Mouse (Mus musculus) cerebellum, adult 11-12 months (tissue): ENCODE measurements around the gene Htr3b.
A peak's percentile ranks its signal among the peaks of the same experiment; 100 is the strongest.

Source experiments
- DNase-seq: peaks from one replicate; pipeline ENCODE4 v3.0.0; 2022

Gene Htr3b

DNA sequence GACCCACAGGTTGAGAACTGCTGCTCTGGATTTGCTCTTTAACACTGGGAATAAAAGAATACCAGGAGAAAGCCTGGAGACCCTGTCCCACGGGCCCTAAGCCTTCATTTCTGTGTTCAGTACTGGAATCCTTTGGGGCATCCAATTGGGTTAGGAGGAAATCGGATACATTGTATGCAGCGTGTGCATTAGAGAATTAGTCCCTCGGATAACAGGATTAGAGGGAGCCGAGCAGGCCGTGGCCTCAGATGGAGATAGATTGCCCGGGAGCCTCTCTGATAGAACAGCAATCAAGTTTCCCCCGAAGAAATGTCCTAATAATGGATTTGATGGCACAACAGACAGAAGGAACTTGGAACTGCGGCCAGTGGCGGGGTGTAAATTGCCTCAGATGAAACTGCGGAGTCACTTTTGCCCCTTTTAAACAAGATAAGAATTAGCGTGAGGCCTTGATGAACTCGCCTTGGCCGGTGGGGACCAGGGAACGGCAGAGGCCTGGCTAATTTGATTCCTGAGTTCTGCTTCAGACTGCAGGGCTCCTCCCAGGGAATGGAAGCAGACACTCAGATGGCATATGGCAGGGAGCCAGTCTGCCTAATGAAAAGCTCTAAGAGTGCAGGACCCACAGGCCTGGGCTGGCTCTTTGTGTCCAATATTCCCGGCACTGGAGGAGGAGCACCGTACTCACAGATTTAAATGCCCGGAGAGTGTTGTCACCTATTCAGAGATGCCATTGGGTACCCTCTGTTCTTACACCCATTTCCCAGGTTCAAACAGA, 48.6 kb downstream of the Htr3b start:
- no peak for DNase-seq

DNA sequence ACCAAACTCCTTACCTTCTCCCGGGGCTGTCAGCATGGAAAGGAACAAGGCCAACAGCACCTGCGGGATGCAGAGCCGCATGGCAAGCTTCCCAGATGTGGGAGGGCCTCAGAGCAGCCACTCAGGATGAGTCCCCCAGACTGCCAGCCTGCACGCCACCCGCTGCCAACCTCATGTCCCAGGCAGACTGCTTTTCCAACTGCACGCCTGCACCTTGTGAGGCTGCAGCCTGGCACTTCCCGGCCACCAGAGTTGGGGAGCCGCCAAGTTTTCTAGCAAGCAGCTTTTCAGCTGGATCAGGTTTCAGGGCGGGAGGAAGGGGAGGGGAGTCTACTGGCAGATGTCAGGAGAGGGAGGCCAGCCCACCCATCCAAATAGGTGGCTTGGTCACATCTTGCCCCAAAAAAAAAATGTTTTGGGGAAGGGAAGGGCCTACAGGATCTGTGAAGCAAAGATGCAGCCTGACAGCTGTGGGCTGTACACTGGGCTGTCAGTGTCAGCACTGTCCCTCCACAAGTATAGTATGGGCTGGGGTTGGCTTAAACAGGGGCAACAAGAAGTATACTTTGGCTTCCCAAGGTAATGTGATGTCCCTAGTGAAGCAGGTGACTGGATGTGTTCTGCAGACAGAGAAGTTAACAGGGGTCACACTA, 53.8 kb downstream of the Htr3b start, which contains the start of gene Htr3a:
Htr3a (minus strand) TSS at position 215 of the 653 bp plus-strand sequence.
- DNase-seq: peak; percentile 83

DNA sequence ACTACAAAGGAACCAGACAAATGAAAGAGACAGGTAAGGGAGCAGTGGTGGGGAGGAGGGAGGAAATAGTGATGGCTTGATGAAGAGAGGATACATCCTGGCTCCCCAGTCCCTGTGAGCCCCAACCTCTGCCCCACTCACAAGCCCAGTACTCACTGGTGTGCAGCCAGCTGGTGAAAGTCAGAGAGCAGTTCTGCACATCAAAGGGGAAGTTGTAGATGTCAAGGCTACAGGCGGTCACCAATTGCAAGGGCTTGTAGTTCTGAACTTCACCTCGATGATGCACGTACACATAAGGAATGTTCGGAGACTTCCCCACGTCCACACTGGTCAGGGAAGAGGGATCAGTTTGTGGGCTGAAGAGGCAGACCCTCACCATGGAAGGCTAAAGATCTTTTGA, 60.4 kb downstream of the Htr3b start:
- no peak for DNase-seq

DNA sequence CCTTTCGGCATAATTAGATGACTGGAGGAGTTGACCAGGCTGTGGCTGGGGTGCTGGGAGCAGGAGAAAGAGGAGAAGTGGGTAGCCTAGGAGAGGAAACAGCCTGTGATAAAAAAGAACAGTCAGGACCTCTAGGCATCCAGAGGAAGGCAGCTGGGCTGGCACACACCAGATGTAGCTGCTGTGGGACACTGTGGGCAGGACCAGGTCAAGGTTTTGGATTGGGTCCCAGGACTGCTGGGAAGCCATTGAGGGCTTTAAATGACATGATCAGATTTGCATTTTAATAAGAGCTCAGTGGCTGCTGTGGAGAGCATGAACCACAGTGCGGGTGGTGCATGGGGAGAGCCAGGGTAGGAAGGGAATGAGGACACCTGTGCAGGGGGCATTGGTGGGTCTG, 61.0 kb downstream of the Htr3b start:
- no peak for DNase-seq

DNA sequence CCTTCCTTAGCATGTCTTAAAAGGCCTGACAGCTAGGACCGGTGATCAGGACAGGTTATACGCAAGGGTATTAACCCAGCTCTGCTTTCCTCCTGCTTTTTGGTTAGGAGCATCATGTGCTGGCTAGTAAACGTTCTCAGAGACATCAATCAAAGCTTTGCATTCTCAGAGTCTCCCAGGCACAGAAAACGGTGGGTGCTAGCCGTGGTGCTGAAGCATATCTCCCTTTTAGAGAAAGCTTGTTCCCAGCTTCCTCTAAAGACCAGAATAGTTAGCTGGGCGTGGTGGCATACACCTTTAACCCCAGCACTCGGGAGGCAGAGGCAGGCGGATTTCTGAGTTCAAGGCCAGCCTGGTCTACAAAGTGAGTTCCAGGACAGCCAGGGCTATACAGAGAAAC, 66.2 kb downstream of the Htr3b start:
- no peak for DNase-seq

DNA sequence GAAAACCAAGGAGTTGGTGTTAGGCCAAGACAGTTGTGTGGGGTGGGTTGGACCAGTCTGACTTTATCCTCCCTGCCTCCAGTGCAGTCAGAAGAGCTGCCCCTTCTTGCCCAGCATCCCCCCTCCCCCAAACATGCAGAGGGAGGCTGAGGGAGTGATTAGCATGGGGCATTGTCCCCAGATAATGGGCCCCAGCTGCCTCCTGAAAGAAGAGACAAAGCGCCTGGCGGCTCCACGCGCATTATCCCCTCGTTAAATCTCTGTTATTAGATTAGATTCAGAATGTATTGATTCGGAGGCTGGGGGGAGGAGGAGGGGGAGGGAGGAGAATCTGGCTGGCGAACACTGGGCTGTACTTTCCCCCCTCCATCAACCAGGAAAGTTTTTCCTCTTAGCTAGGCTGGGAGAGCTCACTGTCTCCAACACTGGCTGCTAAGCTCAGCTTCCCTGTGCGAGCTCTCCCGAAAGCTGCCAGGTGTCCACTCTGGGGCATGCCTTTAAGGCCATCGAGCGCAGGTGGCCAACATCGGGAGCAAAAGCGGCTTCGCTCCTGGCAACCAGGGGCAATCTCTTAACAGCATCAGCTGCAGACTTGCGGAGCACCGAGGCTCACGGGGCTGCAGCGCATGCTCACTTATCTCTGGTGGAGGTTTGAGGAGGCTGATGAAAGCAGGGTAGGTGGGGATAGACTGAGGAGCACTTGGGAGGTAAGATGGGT, 68.8 kb downstream of the Htr3b start:
- DNase-seq: no peak

DNA sequence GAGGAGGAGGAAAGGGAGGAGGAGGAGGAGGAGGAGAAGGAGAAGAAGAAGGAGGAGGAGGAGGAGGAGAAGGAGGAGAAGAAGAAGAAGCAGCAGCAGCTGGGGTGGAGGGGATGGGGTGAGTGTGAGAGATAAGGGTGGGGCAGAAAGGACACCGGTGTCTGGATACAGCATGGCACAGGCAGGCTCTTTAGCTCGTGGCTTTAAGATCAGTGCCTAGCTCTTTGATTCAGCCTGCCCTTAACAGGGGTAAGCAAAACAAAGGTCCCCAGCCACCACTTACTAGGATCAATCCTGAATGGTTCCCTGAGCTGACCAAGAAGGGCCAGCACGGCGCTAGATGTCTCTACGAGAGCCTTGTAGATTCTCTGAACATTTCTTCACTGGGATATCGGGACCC, 70.0 kb downstream of the Htr3b start:
- DNase-seq: no peak

DNA sequence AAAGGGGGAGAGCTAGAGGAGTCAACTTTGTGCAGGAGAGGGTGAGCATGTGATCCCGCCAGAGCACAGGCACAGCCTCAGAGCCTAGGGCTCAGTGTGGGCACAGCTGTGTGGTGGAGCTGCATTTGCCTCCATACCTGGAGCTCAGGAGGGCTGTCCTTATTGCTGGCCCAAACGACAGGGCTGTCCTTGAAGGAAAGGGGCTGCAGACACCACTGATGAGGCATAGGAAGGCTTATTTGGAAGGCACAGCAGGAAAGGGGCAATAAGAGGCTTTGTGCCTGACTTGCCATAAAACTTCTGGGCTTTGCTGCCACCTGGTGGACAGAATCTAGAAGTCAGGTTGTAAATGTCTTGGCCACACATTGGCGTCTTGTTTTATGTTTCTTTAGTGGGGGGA, 70.8 kb downstream of the Htr3b start:
- peak; percentile 40 for DNase-seq

DNA sequence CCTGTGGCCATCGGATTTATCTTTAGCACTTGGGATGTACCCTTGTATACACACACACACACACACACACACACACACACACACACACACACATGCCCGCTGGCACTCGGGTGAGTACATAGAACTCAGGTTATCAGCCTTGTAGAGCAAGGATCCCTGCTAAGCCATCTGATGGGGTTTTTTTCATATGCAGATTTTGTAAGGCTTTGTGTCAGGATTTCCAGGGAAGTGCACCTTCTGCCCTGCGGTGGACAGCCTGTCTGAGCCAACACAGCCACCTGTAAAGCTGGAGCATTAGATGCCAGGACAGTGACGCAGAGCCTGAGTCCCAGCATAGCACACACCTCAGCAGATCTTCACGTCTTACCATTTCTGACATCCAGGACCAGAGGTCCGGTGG, 75.7 kb downstream of the Htr3b start:
- no peak for DNase-seq
